Mouse (Mus musculus) bone marrow macrophage, adult 2 months (primary cell): ENCODE data around the gene Parp6.

Experiments
- CTCF ChIP-seq: IDR thresholded peaks from 2 replicates; pipeline ENCODE4 v1.5.1; 2012; ENCODE audit warnings: low read depth, mild to moderate bottlenecking, low read length, moderate library complexity
- POLR2A ChIP-seq: IDR thresholded peaks from 2 replicates; pipeline ENCODE4 v1.6.1; 2012; ENCODE audit warnings: mild to moderate bottlenecking, low read depth, low read length, borderline replicate concordance

- no peak for TF ChIP-seq CTCF
- TF ChIP-seq POLR2A, result no peak
These were observed 11.1 kb upstream of the Parp6 start for GRCm38 (mm10) chr9:59605967-59606366.
